Mouse (Mus musculus) liver, embryonic 15.5 days (tissue): ENCODE measurements around the gene Olfr773. TPM values are rescaled to one million over a fixed set of nuclear protein-coding genes. Genes with fewer than 3 reads are reported as not detected.
"Not testable (repeated sequence)": the region's sequence is repeated elsewhere in the genome, so short reads cannot be mapped to it uniquely, and the experiment has no call there.

Experiments
- ATAC-seq: fragments of 200-750 bp; cut with Nextera tagmentation; 2 replicates; pipeline ENCODE4 v1.8.0; 2017; ENCODE audit warnings: moderate number of reproducible peaks, mild to moderate bottlenecking, moderate library complexity; ENCODE audit not compliant: insufficient read depth
- H3K27ac ChIP-seq: fragments of 300-500 bp; sonication (generic); replicated peaks from 2 replicates; pipeline ENCODE4 v1.5.1; 2015; ENCODE audit warnings: mild to moderate bottlenecking, inconsistent platforms
- H3K27me3 ChIP-seq: fragments of 300-500 bp; sonication (generic); 2 replicates; pipeline ENCODE4 v1.6.1; 2015; ENCODE audit warnings: mild to moderate bottlenecking, inconsistent platforms
- H3K36me3 ChIP-seq: fragments of 300-500 bp; sonication (generic); replicated peaks from 2 replicates; pipeline ENCODE4 v1.6.1; 2015; ENCODE audit warnings: moderate library complexity, mild to moderate bottlenecking, inconsistent platforms
- H3K4me1 ChIP-seq: fragments of 300-500 bp; sonication (generic); replicated peaks from 2 replicates; pipeline ENCODE4 v1.6.1; 2015; ENCODE audit warnings: inconsistent platforms
- H3K4me2 ChIP-seq: fragments of 300-500 bp; sonication (generic); 2 replicates; pipeline ENCODE4 v1.6.1; 2015; ENCODE audit warnings: moderate library complexity, mild to moderate bottlenecking, inconsistent platforms
- H3K4me3 ChIP-seq: fragments of 300-500 bp; sonication (generic); replicated peaks from 2 replicates; pipeline ENCODE4 v1.5.1; 2015; ENCODE audit warnings: mild to moderate bottlenecking, inconsistent platforms
- H3K9ac ChIP-seq: fragments of 300-500 bp; sonication (generic); 2 replicates; pipeline ENCODE4 v1.6.1; 2015; ENCODE audit warnings: moderate library complexity, mild to moderate bottlenecking, inconsistent platforms
- H3K9me3 ChIP-seq: fragments of 300-500 bp; sonication (generic); replicated peaks from 2 replicates; pipeline ENCODE4 v1.6.1; 2016; ENCODE audit warnings: inconsistent platforms
- WGBS: fragments of 180-500 bp; shearing (Covaris S2); methylation state at CpG from one replicate; pipeline ENCODE4 v1.1.7; 2015; ENCODE audit warnings: mixed read lengths; ENCODE audit not compliant: insufficient replicate concordance; 5-methylcytosine and 5-hydroxymethylcytosine counted together
- polyA plus RNA-seq: library from polyadenylated mRNA; unstranded; fragments of >200 nt; fragmentation: Nextera tagmentation; extraction: Ambion mirVana; gene quantifications from 2 replicates; pipeline ENCODE4 v1.2.1, GENCODE M21; 2015

Gene Olfr773
- not detected in 2 replicates for polyA plus RNA-seq

- not testable (repeated sequence) for H3K9ac ChIP-seq, H3K27ac ChIP-seq, ATAC-seq
Measured at GRCm38 (mm10) chr10:129187319-129187718, at the start of gene Olfr773. Gene Olfr773 (minus strand): TSS chr10:129187419.

GRCm38 (mm10) chr10:129235904-129236303 lies 48.7 kb upstream of the Olfr773 start, which contains the start of gene Olfr774:
Gene Olfr774 (plus strand): TSS chr10:129236204.
- no peak within 1 kb of the TSS for H3K4me3 ChIP-seq
- no peaks in the 10 kb centered on the region for H3K36me3 ChIP-seq
- H3K9me3 ChIP-seq = no peaks in the 10 kb centered on the region
- H3K27ac ChIP-seq = no peak within 1 kb of the TSS
- H3K4me2 ChIP-seq = no peak within 1 kb of the TSS
- no peaks in the 10 kb centered on the region for H3K27me3 ChIP-seq
- 60% methylated on average over 2 of the region's 2 CpGs for WGBS
- H3K9ac ChIP-seq = no peak within 1 kb of the TSS
- no peak for ATAC-seq
- H3K4me1 ChIP-seq = no peaks in the 10 kb centered on the region

More at GRCm38 (mm10) chr10:129187319-129187718, at the start of gene Olfr773:
- not testable (repeated sequence) for H3K36me3 ChIP-seq, H3K27me3 ChIP-seq, H3K4me1 ChIP-seq, H3K4me3 ChIP-seq, H3K4me2 ChIP-seq, H3K9me3 ChIP-seq

- H3K9ac ChIP-seq = no peak overlapping the region
- H3K4me3 ChIP-seq = no peak overlapping the region
- ATAC-seq = no peak
- no peaks in the 10 kb centered on the region for H3K27me3 ChIP-seq
- H3K27ac ChIP-seq = no peak overlapping the region
- H3K4me1 ChIP-seq = no peaks in the 10 kb centered on the region
- H3K4me2 ChIP-seq = no peak overlapping the region
- no peaks in the 10 kb centered on the region for H3K36me3 ChIP-seq
- WGBS = 43% methylated on average over 1 of the region's 1 CpGs
- H3K9me3 ChIP-seq = no peaks in the 10 kb centered on the region
Measured at GRCm38 (mm10) chr10:129230737-129231136, 43.5 kb upstream of the Olfr773 start.

- H3K36me3 ChIP-seq, H3K4me3 ChIP-seq, H3K27ac ChIP-seq, H3K4me2 ChIP-seq, ATAC-seq, H3K9me3 ChIP-seq, H3K9ac ChIP-seq, H3K4me1 ChIP-seq, H3K27me3 ChIP-seq: not testable (repeated sequence)
- 55% methylated on average over 3 of the region's 4 CpGs for WGBS
Measured at GRCm38 (mm10) chr10:129177821-129178220, 9.4 kb downstream of the Olfr773 start, which contains the start of gene Olfr772. Gene Olfr772 (minus strand): TSS chr10:129177921.

GRCm38 (mm10) chr10:129164651-129165050 lies 22.6 kb downstream of the Olfr773 start, which contains the start of gene Olfr771:
Gene Olfr771 (minus strand): TSS chr10:129164751.
- Histone ChIP-seq H3K4me2 (no peak within 1 kb of the TSS), H3K27me3 (no peaks in the 10 kb centered on the region), H3K27ac (no peak within 1 kb of the TSS), H3K9ac (no peak within 1 kb of the TSS), H3K9me3 (no peaks in the 10 kb centered on the region), H3K36me3 (no peaks in the 10 kb centered on the region), H3K4me1 (no peaks in the 10 kb centered on the region), H3K4me3 (no peak within 1 kb of the TSS)
- no peak for ATAC-seq
- 65% methylated on average over 1 of the region's 1 CpGs for WGBS

GRCm38 (mm10) chr10:129138898-129139297 lies 48.3 kb downstream of the Olfr773 start, which contains the start of gene Olfr770:
Gene Olfr770 (minus strand): TSS chr10:129138998.
- Histone ChIP-seq H3K4me2 (no peak within 1 kb of the TSS), H3K27me3 (no peaks in the 10 kb centered on the region), H3K4me1 (no peaks in the 10 kb centered on the region), H3K9ac (no peak within 1 kb of the TSS), H3K9me3 (no peaks in the 10 kb centered on the region), H3K27ac (no peak within 1 kb of the TSS), H3K4me3 (no peak within 1 kb of the TSS), H3K36me3 (no peaks in the 10 kb centered on the region)
- 61% methylated on average over 2 of the region's 2 CpGs for WGBS
- no peak for ATAC-seq

Other genes with a start within 250 kb of the Olfr773 start
- gene Mettl7b, start 226.4 kb downstream of the Olfr773 start, polyA plus RNA-seq = not detected in 2 replicates
- not detected in 2 replicates for gene Olfr9, start 198.0 kb downstream of the Olfr773 start, polyA plus RNA-seq
- not detected in 2 replicates for gene Olfr763, start 176.6 kb downstream of the Olfr773 start, polyA plus RNA-seq
- not detected in 2 replicates for gene Olfr764-ps1, start 147.5 kb downstream of the Olfr773 start, polyA plus RNA-seq
- not detected in 2 replicates for gene Olfr765, start 137.4 kb downstream of the Olfr773 start, polyA plus RNA-seq
- gene Olfr766-ps1, start 118.4 kb downstream of the Olfr773 start, polyA plus RNA-seq = not detected in 2 replicates
- not detected in 2 replicates for gene Olfr767, start 104.5 kb downstream of the Olfr773 start, polyA plus RNA-seq
- not detected in 2 replicates for gene Olfr768, start 88.0 kb downstream of the Olfr773 start, polyA plus RNA-seq
- not detected in 2 replicates for gene Olfr769, start 69.6 kb downstream of the Olfr773 start, polyA plus RNA-seq
- gene Olfr770, start 48.4 kb downstream of the Olfr773 start, polyA plus RNA-seq = not detected in 2 replicates
- gene Olfr771, start 22.7 kb downstream of the Olfr773 start, polyA plus RNA-seq = not detected in 2 replicates
- not detected in 2 replicates for gene Olfr772, start 9.5 kb downstream of the Olfr773 start, polyA plus RNA-seq
- gene Olfr774, start 48.8 kb upstream of the Olfr773 start, polyA plus RNA-seq = not detected in 2 replicates
- not detected in 2 replicates for gene Olfr775, start 61.0 kb upstream of the Olfr773 start, polyA plus RNA-seq
- gene Olfr776, start 71.7 kb upstream of the Olfr773 start, polyA plus RNA-seq = not detected in 2 replicates
- not detected in 2 replicates for gene Olfr777, start 84.1 kb upstream of the Olfr773 start, polyA plus RNA-seq
- not detected in 2 replicates for gene Olfr780, start 130.7 kb upstream of the Olfr773 start, polyA plus RNA-seq
- gene Olfr781, start 141.4 kb upstream of the Olfr773 start, polyA plus RNA-seq = not detected in 2 replicates
- gene Olfr782, start 161.4 kb upstream of the Olfr773 start, polyA plus RNA-seq = not detected in 2 replicates
- gene Olfr784, start 196.7 kb upstream of the Olfr773 start, polyA plus RNA-seq = not detected in 2 replicates
- gene Olfr785, start 218.0 kb upstream of the Olfr773 start, polyA plus RNA-seq = not detected in 2 replicates
- gene Olfr786, start 239.9 kb upstream of the Olfr773 start, polyA plus RNA-seq = not detected in 2 replicates